Mouse (Mus musculus) left cerebral cortex, adult 8-10 months (tissue): Measurements from ENCODE around the gene Wdr47. TPM values are rescaled to one million over a fixed set of nuclear protein-coding genes. Genes with fewer than 3 reads are reported as not detected.
"Not testable (repeated sequence)": the region's sequence is repeated elsewhere in the genome, so short reads cannot be mapped to it uniquely, and the experiment has no call there.

ENCODE experiments used
- DNase-seq, 2 experiments: peaks; one replicate each; pipeline ENCODE4 v3.0.0; 2022; ENCODE audit warnings: low spot score in 2 of 2
- total RNA-seq, 4 experiments: library from RNA; stranded (reverse); gene quantifications; 2 replicates each; pipeline ENCODE4 v1.2.4; 2022

The Wdr47 gene
- total RNA-seq, 4 experiments from 2014 or later, result 114 to 149 (median 124) TPM

GRCm38 (mm10) chr3:108634761-108635160, 43.7 kb downstream of the Wdr47 start:
- DNase-seq, result no peak

GRCm38 (mm10) chr3:108639412-108639811, 48.3 kb downstream of the Wdr47 start:
- no peak for DNase-seq

- no peak for DNase-seq
These were observed 49.9 kb downstream of the Wdr47 start for GRCm38 (mm10) chr3:108640998-108641397.

- DNase-seq, result no peak
These were observed 53.8 kb downstream of the Wdr47 start for GRCm38 (mm10) chr3:108644856-108645255.

- DNase-seq, result no peak
These were observed 55.0 kb downstream of the Wdr47 start for GRCm38 (mm10) chr3:108646036-108646435.

GRCm38 (mm10) chr3:108647681-108648080, 56.6 kb downstream of the Wdr47 start:
- DNase-seq, result not testable (repeated sequence)

GRCm38 (mm10) chr3:108652866-108653642, 62.0 kb downstream of the Wdr47 start:
- no peak for DNase-seq

GRCm38 (mm10) chr3:108653710-108654379, 62.8 kb downstream of the Wdr47 start, which contains the start of gene Clcc1:
Gene Clcc1 (plus strand): TSS chr3:108653913.
- DNase-seq, result peak; percentile 89 to 94

- no peak for DNase-seq
These were observed 63.5 kb downstream of the Wdr47 start for GRCm38 (mm10) chr3:108654566-108654965.

GRCm38 (mm10) chr3:108655486-108655885, 64.4 kb downstream of the Wdr47 start:
- no peak for DNase-seq

- no peak for DNase-seq
These were observed 67.5 kb downstream of the Wdr47 start for GRCm38 (mm10) chr3:108658612-108659011.

- no peak for DNase-seq
These were observed 69.9 kb downstream of the Wdr47 start for GRCm38 (mm10) chr3:108660941-108661340.

- DNase-seq, result no peak
These were observed 85.5 kb downstream of the Wdr47 start for GRCm38 (mm10) chr3:108676616-108677015.

- no peak for DNase-seq
These were observed 89.9 kb downstream of the Wdr47 start for GRCm38 (mm10) chr3:108681004-108681403.

GRCm38 (mm10) chr3:108683597-108683996, 92.5 kb downstream of the Wdr47 start:
- not testable (repeated sequence) for DNase-seq

- DNase-seq, result no peak
These were observed 94.6 kb downstream of the Wdr47 start for GRCm38 (mm10) chr3:108685701-108686100.

GRCm38 (mm10) chr3:108689015-108689441, 97.9 kb downstream of the Wdr47 start:
- no peak for DNase-seq

- no peak for DNase-seq
These were observed 98.4 kb downstream of the Wdr47 start for GRCm38 (mm10) chr3:108689446-108689845.

- no peak for DNase-seq
These were observed 98.9 kb downstream of the Wdr47 start for GRCm38 (mm10) chr3:108689979-108690378.

GRCm38 (mm10) chr3:108694321-108694720, 103.2 kb downstream of the Wdr47 start:
- peak in 1 of 2 experiments; percentile 57 for DNase-seq
